Mouse (Mus musculus) cerebellum, adult 9-10 months (tissue): Measurements from ENCODE around the gene Syt16.

Experiments
- DNase-seq: peaks from one replicate; pipeline ENCODE4 v3.0.0; 2022

Syt16 gene

DNA sequence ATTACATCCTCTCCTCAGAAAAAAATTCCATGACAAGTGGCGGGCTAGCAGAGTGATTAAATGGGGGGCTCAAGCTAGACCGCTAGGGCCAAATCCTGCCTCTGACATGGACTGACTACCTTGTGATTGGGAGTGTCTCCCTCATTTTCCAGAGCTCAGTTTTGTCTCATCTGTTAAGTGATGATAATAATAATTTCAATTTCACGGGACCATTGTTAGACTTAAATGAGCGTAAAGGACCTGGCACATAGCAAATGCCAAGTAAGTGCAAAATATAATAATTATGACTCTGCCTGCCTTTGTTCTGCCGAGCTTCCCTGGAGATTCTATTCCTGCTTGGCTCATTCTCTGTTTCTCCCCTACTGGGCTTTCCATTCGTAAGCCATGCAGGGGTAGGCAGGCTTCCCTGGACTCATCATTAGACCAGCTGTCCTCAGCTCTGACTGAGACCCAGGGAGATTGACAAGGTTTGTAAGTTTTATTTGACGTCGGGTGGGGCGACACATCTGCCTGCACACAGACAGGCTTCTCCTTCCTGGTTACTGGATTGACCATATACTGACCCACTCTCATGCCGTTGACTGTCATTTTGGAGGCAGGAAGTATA lies 112.1 kb downstream of the Syt16 start:
- no peak for DNase-seq

DNA sequence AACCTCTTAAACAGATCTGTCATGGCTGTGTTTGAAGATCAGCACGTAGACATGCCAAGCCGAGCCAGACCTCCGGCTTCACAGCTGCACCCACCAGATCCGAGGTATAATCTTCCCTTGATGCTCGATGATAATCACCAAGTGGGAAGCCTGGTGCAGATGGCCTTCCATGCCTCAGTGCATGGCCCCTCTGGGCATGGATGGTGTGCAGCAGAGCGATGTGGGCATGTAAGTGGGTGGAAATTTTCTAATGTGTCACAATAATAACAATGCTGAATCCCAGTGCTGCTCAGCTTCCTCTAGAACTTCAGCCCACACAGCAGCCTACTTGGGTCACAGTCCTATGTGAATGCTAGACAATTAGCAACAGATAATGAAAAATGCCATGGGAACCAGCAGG lies 119.4 kb downstream of the Syt16 start:
- no peak for DNase-seq

DNA sequence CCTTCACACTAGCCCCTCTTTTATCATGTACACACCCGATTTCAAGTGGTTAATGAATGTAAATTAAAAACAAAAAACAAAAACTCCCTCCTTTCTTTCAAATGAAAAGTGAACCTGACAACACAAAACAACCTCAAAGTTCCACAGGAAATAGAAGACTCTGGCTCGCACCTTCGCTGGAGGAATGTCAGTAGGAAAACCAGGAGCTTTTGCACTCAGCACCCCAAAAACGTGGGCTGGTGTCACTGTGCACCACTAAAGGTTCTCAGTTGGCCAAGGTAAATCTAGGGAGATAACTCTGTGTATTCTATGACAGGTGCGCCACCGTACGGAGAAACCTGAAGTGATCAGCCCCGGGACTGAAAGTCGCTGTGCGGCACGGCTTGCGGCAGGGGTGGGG lies 128.3 kb downstream of the Syt16 start:
- DNase-seq = no peak

DNA sequence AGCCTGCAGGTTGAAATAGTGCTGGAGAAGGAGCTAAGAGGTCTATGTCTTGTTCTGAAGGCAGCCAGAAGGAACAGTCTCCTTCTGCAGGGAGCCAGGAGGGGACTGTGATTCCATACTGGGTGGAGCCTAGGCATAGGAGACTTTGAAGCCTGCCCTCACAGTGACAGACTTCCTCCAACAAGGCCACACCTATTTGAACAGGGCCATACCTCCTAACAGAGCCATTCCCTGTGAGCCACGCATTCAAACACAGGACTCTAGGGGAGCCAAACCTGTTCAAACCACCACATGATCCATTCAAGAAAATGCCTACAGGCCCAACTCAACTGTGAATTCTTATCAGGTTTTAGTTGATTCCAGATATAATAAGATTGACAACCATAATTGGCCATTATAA lies 130.8 kb downstream of the Syt16 start:
- no peak for DNase-seq

DNA sequence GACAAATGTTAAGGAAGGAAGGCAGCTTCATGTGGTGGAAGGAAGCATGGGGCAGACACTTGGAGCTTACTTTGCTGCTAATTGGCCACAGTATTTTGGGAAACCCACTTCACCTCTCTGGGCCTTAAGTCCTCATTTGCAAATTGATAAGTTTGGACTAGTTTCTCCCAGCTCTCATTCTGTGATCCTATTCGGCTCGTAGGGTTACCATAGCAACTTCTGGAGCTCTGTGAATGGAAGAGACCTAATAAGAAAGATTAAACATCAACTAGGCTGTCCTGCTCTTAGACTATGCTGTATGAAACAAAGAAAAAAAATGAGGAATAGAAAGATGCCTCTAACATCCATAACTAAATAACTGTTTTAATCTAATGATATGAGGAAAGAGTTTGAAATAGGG lies 134.3 kb downstream of the Syt16 start:
- no peak for DNase-seq

DNA sequence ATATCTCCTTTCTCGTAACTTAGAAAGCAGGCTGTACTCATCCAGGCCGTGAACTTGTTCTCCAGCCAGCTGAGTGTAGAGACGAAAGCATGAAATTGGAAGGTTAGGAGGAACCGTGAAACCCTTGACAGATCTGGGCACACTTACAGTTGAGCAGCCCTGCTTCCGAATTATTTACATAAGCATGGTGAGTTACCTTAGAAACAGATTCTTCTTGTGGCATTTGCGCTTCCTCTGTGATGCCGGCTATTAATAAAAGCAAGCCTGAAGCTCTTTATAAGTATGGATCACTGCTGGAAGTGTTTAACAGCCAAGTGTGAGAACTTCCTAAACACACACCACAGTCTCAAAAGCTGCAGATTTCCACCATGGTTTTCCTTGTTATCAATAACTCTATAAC lies 144.7 kb downstream of the Syt16 start:
- no peak for DNase-seq

DNA sequence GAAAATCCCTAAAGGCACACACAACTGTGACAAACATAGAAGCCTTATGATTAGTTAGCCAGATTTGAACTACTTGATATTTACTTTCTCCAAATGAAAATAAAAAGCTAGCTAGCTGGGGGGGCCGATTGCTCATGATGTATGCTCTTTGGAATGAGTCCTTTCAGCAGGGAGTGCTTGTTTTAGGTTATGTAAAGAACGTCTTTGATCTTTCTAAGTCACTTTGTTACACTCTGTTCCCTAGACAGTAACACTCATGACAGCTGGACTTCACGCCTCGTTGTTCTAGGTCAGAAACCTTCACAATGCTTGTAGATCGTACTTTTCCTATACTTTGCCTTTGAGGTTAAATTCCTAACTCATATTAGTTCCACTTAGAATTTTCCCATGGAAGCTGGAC lies 146.9 kb downstream of the Syt16 start:
- no peak for DNase-seq

DNA sequence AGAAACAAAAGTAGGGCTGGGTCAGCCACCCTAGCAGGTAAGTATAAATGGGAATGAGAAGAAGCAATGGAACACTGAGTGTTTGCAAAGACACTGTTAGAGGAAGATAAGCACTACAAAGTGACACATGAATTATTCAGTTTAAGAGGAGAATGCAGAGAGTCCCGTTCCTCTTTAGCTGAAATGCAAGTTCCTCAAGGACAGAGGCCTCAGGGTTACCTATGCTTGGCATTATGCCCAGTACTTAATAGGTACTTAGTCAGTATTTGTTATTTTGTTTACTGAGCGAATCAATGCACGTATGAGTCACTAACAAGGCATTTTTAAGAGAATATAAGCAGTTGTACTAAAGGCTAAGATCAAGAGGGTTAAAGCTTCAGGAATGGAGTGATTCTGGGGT lies 163.3 kb downstream of the Syt16 start:
- no peak for DNase-seq

DNA sequence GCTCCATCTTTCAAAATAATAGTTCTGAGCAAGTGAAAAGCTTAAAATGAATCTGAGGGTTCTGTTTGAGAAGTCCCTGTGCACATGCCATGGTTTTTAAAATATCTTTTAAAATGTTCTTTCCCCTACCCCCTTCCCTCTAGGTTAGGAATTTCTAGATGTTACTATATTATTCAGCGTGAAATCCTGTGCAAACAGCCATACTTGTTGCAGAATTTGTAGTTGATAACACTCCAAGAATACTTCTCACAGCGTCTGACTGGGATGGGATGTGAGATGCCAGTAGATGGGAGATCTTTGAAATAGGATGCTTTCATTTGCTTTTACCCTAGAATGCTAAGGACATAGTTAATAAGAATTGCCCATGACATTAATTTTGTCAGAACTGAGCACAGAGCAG lies 165.6 kb downstream of the Syt16 start:
- DNase-seq = no peak

DNA sequence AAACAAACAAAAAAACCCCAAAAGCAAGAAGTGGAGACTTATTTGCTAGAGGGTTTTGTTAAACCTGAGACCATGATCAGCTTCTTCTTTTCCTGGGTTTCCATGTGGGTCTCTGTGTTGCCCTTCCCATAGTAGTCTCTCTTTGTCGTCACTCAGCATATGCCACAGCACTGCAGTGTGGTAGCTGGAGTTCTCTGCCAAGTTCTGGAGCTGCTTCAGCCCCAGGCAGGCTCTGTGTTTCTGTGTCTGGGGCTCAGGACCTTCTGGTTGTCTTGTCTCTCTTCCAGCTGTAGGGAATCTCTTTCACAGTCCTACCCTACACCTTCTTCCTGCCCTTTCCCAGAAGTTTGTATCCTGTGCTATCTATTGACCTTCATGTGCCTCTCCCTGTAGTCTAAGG lies 173.8 kb downstream of the Syt16 start:
- DNase-seq = no peak

DNA sequence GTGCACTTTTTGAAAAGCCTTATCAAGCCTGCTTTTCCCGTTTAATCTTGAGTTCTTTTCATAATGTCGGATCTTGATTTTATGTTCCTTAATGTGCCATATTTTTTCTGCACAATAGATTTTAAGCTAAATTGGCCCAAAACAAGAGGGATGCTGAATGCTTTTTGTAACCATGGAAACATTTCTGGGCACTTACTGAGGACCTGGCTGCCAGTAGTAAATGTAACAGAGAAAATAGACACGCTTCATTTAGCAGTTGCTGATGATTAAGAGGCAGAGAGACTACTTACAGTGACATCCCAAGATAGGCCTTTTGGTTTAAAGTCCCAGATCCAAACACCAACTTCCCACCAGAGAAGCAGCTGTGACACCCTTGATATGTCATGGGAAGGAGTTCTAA lies 176.4 kb downstream of the Syt16 start:
- no peak for DNase-seq

DNA sequence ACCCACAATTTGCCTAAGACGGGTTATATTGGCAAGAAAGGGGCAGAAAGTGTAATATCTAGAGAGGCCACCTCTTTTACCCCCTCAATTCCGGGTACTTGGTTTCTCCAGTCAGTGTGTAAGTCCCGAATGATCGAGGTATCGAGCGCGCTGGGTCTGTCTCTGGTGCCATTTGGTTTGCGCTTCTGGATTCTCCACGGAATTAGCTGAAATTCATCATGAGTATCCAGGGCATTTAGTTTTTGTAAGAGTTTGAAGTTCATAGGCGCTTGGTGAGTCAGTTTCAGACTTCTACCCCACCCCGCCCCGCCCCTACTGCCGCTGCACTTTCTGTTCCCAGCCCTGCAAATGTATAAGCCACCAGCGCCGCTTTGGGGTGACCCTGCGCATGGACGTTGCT lies 187.1 kb downstream of the Syt16 start:
- no peak for DNase-seq

DNA sequence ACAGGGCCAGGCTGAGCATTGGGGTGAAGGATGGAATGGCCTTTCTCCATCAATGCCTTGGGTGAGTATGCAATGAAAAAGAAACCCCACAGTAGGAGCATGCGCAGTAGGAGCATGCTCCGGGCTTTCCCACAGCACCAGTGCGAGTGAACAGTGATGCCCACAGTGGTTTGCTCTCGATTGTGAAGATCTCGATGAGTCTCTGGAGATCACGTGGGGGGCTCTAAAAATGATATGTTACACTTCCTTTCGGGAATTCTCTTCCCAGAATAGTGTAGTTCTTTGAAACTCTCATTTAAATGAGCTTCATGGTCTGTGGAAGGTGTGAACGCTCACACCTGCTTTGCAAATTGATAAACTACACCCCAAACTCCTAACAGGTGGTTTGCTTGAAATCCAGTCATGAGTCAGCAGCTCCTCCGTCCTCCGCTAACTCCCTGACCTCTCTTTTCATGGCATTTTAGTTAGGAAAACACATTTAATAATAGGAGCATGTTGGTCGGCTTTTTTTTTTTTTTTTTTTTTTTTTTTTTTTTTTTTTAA lies 190.9 kb downstream of the Syt16 start:
- DNase-seq = no peak

DNA sequence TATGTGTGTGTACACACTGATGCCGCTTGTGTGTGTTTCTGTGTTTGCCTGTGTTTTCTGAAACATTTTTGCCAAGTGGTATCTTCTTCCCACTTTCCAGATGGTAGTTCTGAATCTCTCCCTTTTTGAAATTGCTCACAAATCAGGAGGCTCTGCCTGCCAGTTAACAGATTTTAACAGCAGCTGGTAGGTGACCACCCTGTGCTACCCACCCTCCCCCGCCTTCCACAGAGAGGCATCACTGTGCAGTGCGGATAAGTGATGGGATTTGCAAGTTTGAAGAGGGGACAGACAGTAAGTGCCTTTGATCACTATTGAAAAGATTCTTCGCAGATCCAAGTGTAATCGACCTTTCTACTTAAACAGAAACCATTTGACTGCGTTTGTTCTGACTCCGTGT lies 191.4 kb downstream of the Syt16 start:
- DNase-seq = no peak

DNA sequence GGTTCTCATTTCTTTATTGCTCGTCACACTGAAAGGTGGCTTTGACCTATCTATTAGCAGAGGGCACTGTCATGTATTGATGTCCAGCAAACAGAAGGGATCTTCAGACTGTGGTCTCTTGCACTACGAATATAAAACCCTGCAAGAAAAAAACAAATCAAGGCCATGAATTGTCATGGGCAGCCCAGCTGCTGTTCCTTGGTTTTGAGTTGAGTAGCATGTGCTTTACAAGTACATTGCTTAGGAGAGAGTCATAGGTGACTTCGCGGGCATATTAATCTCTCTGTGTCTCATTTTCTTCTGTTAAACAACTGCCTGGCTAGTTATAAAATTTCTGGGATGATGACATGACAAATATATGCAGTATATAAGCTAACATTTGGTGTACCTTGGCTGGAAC lies 192.4 kb downstream of the Syt16 start:
- DNase-seq = no peak

DNA sequence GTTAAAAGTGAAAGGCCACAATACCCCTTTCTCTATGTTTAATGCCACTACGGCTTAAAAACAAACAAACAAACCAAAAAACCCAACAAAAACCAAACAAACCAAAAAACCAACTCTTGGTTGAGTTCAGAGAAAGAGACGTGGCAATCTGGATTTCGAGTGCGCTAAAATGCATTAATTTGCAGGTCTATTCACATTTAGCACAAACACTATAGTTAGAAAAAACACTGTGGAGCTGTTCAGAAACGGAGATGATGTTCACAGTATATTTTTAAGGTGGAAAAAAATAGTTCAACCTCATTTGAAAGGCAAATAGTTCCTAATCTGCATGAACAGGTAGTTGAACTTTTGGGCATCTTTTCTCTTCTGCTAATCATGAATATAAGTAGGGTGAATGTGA lies 192.8 kb downstream of the Syt16 start:
- DNase-seq = no peak

DNA sequence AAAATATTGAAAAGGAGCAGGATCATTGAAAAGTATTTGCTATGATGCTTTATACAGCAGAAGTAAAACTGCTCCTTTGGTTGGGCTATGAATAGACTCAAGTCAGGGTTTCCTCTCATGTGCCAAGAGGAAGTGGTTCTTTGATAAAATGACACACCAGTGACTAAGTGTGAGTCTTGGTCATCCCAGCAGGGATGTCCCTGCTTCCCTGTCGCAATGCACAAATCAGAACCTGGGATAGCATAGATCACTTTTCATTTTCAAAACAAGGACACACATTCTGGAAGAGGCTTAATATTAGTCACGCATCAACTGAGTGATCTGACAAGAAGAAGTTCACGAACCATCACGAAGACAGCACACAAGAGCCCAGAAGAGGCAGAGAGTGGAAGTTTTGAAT lies 195.1 kb downstream of the Syt16 start:
- DNase-seq = no peak

DNA sequence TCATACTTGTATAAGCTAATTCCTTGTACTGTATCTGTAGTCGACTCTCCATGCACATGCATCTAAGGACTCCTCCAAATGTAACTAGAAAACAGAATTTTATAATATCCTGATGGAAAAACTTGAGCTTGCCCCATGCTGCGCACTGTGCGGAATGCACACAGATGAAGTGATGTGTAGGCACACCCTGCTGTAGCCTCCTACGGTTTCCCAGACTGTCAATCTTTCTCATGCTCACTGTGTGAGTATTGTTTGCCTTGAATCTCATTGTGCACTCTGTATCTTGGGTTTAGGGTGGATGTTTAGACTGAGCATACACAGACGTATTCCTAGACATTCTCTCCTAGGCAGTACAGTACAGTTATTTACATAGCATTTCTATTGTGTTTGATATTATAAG lies 203.9 kb downstream of the Syt16 start:
- no peak for DNase-seq

DNA sequence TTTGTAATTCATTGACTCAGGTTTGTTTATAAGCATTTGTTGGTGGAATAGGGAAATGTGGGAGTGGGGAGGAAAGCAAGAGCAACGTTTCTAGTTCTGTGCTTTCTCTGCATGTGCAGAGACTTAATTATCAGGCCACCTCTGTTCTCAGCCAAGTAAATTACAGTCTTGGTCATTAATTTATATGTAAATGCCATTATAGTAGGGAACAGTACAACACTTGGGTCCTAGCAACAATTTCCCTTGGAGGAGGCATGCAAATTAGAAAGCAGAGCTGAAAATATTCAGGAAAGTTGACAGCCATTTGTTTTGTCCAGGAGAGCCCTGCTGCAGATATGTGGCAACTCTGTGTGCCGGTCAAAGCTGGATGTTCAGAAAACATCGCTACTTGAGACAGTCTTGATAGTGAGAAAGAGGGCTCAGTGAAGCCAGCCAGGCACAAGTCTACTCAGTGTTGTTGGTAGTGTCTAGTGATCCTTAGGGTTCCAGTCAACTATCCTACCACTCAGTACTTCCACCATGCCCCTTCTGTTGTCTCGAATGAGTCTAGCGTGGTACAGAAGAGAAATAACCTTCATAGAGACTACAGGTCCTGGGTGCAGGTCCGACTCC lies 205.1 kb downstream of the Syt16 start:
- DNase-seq = no peak

DNA sequence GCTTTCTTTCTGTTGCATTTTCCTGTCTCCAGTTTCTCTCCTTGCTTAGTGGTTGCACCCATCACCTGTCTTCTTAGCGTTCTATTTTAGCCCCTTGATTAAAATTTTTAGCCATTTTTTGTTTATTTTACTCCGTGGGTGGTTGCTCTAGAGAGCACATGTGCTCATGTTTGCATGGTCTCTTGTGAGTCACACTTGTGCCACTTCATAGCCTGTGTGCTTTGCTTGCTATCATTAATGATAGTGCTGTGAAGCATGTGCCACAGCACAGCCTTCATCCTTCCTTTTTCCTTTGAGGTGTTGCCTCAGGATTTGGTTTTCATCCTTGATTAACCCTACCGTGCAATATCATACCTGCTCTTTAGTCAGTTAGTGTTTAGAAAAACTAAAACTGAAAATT lies 214.7 kb downstream of the Syt16 start:
- DNase-seq = no peak

DNA sequence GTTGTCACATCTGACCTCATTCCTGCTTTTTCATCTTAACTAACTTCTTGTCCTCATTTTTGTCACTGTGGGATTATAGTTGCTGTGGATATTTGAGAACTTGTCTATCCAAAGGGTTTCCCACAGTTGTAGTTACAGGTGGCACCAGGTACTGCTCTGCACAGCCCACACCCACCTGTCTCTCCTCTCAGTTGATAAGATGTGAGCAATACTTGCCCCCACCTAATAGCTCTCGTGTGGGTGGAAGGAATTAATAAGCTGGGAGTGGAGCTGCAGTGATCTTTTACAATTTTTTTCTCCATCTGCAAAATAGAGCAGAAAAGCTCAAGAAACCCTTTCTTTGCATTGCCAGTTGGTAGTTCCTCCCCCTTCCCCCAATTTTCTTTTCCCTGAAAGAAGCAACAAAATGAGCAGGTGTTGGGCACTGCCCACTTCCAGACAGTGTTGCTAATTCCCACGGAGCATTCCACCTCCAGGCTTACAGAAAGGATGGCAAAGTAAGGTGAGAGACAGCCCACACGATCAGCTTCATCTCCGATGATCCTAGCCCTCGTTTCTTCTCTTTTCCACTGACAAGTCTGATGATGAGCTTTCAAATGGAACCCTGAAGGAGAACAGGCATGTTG lies 218.8 kb downstream of the Syt16 start:
- DNase-seq = no peak

DNA sequence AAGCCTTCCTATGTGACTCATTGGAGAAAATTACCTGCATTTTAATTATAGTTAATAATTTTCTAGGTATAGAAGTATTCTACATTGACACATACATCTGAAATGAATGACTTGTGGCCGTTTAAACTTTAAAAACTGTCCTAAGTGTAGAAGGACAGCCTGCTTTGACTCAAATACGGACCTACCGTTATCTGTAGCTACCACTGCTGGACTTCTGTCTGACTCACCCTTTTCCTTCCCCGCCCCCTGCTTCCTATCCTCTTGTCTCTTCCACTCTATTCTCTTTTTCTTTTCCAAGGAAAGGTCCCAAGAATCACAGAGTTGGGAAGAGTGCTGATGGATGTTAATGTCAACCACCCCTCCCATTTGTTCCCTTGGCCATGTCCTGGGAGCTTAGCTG lies 222.4 kb downstream of the Syt16 start:
- DNase-seq = no peak

DNA sequence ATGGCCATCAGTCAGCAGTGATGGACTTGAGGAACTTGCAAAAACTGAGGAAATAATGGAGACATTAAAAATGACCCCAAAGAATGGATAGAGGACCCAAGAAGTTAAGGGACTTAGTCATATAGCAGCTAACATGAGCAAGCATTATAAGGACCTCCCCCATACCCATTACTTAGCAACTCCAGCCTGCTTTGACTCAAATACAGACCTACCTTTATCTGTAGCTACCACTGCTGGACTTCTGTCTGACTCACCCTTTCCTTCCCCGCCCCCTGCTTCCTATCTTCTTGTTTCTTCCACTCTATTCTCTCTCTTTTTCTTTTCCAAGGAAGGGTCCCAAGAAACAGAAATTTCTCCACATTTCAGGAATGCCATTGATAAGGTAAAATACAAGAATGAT lies 223.2 kb downstream of the Syt16 start:
- DNase-seq = no peak

DNA sequence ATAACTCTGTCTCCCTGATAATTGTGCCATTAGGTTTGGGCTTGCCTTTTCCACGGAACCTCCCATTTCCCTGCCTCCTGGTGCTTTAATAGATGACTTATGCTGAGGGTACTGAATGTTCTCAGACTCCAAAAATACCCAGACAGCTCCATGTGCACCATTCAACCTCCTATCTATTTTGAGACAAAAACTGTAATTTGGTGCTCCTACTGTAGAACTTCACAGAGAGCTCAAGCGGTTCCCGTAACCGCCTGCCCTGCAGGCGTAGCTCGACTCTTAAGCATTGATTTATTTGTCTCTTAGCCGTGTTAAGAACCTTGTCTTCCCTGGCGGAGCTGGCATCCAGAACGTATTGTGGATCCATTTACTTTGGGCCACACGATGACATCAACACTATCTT lies 233.3 kb downstream of the Syt16 start:
- no peak for DNase-seq

DNA sequence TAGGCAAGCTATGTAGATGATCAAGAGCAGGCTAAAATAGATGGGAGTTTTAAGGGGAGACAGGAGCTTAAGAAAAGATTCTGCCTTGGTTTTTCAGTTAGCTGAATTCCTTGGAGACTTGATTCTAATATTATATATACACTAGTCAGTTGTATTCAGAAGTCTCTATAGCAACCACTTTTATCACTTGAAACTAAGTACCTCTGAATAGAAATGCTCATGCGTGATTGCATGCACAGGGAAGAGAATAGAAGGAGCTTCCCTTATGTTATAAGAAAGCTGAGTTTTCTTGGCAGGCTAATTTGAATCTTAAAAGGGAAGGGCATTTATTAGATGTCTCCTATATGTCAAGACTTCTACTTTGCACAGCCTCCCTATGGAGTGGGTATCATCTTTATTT lies 235.4 kb downstream of the Syt16 start:
- no peak for DNase-seq
